Mouse (Mus musculus) hindbrain, embryonic 15.5 days (tissue): ENCODE measurements around the gene Isg15. TPM values are rescaled to one million over a fixed set of nuclear protein-coding genes. Genes with fewer than 3 reads are reported as not detected.
A peak's percentile ranks its signal among the peaks of the same experiment; 100 is the strongest.

ENCODE experiments used
- ATAC-seq: fragments of 200-750 bp; cut with Nextera tagmentation; 2 replicates; pipeline ENCODE4 v1.8.0; 2017; ENCODE audit warnings: low read depth, moderate number of reproducible peaks, moderate TSS enrichment; ENCODE audit not compliant: low FRiP score
- H3K27ac ChIP-seq: fragments of 300-500 bp; sonication (generic); replicated peaks from 2 replicates; pipeline ENCODE4 v1.5.1; 2015; ENCODE audit warnings: mild to moderate bottlenecking, inconsistent platforms
- H3K27me3 ChIP-seq: fragments of 300-500 bp; sonication (generic); 2 replicates; pipeline ENCODE4 v1.6.1; 2015; ENCODE audit warnings: control low read depth, inconsistent platforms
- H3K36me3 ChIP-seq: fragments of 300-500 bp; sonication (generic); 2 replicates; pipeline ENCODE4 v1.6.1; 2015; ENCODE audit warnings: control low read depth, inconsistent platforms
- H3K4me1 ChIP-seq: fragments of 300-500 bp; sonication (generic); replicated peaks from 2 replicates; pipeline ENCODE4 v1.6.1; 2015; ENCODE audit warnings: control low read depth, inconsistent platforms
- H3K4me2 ChIP-seq: fragments of 300-500 bp; sonication (generic); 2 replicates; pipeline ENCODE4 v1.6.1; 2015; ENCODE audit warnings: moderate library complexity, mild to moderate bottlenecking, inconsistent platforms
- H3K4me3 ChIP-seq: fragments of 300-500 bp; sonication (generic); 2 replicates; pipeline ENCODE4 v1.5.1; 2015; ENCODE audit warnings: mild to moderate bottlenecking, inconsistent platforms
- H3K9ac ChIP-seq: fragments of 300-500 bp; sonication (generic); 2 replicates; pipeline ENCODE4 v1.6.1; 2015; ENCODE audit warnings: inconsistent platforms
- H3K9me3 ChIP-seq: fragments of 300-500 bp; sonication (generic); 2 replicates; pipeline ENCODE4 v1.6.1; 2016; ENCODE audit warnings: control low read depth, inconsistent platforms
- WGBS: fragments of 180-500 bp; shearing (Covaris S2); methylation state at CpG from one replicate; pipeline ENCODE4 v1.1.7; 2015; 5-methylcytosine and 5-hydroxymethylcytosine counted together
- polyA plus RNA-seq: library from polyadenylated mRNA; unstranded; fragments of >200 nt; fragmentation: Nextera tagmentation; extraction: Ambion mirVana; gene quantifications from 2 replicates; pipeline ENCODE4 v1.2.1, GENCODE M21; 2015

Gene Isg15
- polyA plus RNA-seq, 1 experiment from 2014 or later, result 1.5 TPM

DNA sequence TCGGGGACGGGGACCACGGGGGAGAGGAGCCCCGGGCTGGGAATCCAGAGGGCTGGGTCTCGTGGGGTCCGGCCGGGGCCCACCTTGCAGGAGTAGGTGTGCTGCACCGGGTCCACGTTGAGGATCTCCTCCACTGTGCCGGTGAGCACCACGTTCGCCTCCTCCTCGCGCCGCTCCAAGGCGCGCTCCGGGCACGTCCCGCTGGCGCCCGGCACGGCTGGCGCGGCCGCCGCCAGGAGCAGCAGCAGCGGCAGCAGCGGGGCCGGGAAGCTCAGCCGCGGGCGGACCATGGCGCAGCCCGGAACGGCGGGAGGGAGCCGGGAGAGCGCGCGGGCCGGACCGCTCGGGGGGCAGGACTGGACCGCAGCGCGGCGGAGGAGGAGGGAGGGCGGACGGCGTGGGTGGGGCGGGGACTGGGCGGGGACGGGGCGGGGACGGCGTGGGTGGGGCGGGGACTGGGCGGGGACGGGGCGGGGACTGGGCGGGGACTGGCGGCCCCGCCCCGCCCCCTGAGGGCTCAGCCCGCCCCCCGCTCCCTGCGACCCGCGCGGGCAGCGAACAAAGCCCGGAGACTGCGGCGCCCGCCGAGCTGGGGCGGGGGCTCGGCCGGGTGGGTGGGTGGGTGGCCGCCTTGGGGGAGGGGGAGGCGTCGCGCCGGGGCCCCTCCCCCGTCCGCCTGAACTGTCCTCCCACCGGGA, 3.3 kb downstream of the Isg15 start, which contains the start of gene Agrn:
Gene Agrn (minus strand): TSS at position 358 of the 698 bp plus-strand sequence.
- Histone ChIP-seq H3K4me1 (peaks cover 47% of the 10 kb centered on the region), H3K9ac (peak within 1 kb of the TSS; percentile 85), H3K27me3 (no peaks in the 10 kb centered on the region), H3K9me3 (no peaks in the 10 kb centered on the region), H3K4me2 (peak within 1 kb of the TSS; percentile 80), H3K27ac (peak within 1 kb of the TSS; percentile 92), H3K36me3 (no peaks in the 10 kb centered on the region), H3K4me3 (peak within 1 kb of the TSS; percentile 55)
- peak; percentile 82 for ATAC-seq
- 0% methylated on average over 45 of the region's 88 CpGs for WGBS

DNA sequence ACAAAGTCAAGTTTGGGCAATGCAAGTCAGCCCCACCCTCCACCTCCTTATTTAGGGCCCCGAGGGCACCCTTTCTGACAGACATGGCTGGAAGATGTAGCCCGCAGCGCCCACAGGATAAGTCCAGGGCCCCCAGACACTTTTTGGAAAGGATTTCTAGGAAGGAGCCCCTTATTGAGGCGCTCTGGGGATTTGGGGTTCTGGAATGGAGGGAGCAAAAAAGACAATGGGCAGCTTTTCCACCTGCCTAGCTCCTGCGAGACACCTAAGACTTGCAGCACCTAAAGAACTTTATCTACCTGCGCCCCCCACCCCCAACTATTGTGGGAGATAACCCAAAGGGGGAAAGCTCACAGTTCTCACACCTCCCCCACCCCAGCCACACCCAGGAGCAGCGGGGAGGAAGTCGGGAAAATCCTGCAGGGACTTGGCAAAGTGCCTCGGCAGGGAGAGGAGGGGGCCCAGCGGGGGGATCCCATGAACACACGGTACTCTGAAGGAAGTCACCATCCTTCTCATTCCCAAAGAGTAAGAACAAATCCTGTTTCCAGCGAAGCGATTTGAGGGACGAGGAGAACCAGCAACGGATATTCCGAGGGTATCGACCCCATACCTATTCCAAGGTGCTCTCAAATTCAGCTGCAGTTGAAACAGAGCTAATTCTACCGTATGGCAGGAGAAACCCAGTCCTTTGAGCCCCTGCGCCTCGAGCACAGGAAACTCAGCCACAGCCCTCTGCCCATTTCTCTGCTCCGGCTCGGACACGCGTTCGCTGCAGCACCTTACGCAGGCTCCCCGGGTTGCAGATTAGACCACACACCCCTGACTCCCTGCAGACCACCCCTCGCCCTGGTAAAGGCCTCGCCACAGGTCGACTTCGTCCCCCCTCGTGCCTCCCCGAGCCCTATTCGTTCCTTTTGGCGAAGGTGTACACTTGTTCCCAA, 4.4 kb downstream of the Isg15 start:
- Histone ChIP-seq H3K9ac (peak overlapping the region; percentile 85), H3K27ac (peak overlapping the region; percentile 66), H3K27me3 (no peaks in the 10 kb centered on the region), H3K36me3 (0 out of 2 replicates have a peak, but pooled peaks cover 7% of the 10 kb centered on the region), H3K9me3 (no peaks in the 10 kb centered on the region), H3K4me3 (peak overlapping the region; percentile 55), H3K4me1 (peaks cover 58% of the 10 kb centered on the region), H3K4me2 (peak overlapping the region; percentile 80)
- 3% methylated on average over 35 of the region's 35 CpGs for WGBS
- ATAC-seq, result no peak

DNA sequence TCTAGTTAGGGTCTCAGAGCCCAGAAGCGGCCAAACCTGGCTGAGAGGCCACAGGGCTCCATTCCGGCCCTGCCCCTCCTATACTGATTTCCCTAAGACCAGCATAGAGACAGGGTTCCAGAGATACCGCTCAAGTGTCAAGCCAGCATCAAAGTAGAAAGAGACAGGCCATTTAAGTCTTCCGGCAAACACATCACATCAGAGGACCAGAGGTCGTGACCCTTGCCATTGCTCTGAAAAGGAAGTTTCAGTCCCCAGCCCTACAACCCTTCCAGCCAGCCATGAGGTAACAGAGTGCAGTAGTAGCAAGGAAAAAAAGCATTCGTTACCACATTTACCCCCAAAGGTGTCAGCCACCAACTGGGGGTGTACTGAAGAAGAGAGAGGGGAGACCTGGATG, 6.3 kb downstream of the Isg15 start:
- peaks cover 75% of the 10 kb centered on the region for H3K4me1 ChIP-seq

DNA sequence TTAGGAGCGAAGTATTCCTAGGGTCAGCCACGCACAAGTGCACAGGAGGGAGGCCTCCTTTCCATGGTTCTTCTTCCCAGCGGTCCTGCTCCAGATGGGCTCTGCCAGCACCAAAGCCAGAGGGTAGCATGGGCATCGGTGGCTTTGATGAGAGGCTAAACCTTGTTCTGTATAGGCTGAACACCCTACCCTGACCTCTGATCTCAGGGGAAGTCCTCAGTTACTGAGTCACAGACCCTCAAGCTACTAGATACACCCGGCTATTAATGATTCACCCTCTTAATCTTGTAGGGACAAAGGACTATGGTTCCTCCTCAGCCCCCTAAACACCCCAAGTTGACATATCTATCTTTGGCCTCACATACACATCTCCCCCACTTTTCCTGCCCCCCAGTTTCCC, 6.7 kb downstream of the Isg15 start:
- Histone ChIP-seq H3K4me2 (peak overlapping the region; percentile 80), H3K9ac (no peak overlapping the region), H3K27me3 (no peaks in the 10 kb centered on the region), H3K36me3 (0 out of 2 replicates have a peak, but pooled peaks cover 10% of the 10 kb centered on the region), H3K27ac (no peak overlapping the region), H3K4me1 (peaks cover 79% of the 10 kb centered on the region), H3K9me3 (no peaks in the 10 kb centered on the region), H3K4me3 (no peak overlapping the region)
- 51% methylated on average over 5 of the region's 5 CpGs for WGBS
- no peak for ATAC-seq

More for the DNA sequence above, 6.3 kb downstream of the Isg15 start:
- 0 out of 2 replicates have a peak, but pooled peaks cover 10% of the 10 kb centered on the region for H3K36me3 ChIP-seq
- peak overlapping the region; percentile 80 for H3K4me2 ChIP-seq
- 30% methylated on average over 6 of the region's 6 CpGs for WGBS
- no peak overlapping the region; the same call in 1 of the 2 replicates for H3K4me3 ChIP-seq
- H3K27ac ChIP-seq, result no peak overlapping the region
- H3K27me3 ChIP-seq, result no peaks in the 10 kb centered on the region
- ATAC-seq, result no peak
- H3K9ac ChIP-seq, result no peak overlapping the region
- no peaks in the 10 kb centered on the region for H3K9me3 ChIP-seq

DNA sequence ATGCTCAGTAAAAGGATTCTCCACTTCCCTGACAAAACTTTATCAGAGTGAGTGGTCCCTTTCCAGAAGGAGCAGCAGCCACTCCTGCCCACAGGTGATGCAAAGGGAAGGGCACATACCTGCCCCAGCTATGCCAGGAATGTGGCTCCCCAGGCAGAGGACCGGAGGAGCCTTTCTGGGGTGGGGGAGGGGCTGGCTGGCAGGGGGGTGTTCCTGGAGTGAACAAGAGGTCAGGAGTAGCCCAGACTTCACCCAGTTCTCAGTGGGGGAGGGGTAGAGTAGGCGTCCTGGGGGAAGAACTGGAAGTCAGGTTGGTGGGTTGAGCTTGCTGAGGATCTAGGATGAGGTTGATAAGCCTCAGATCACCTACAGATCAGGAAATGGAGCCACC, 7.4 kb downstream of the Isg15 start:
- Histone ChIP-seq H3K36me3 (0 out of 2 replicates have a peak, but pooled peaks cover 10% of the 10 kb centered on the region), H3K4me3 (no peak overlapping the region), H3K4me1 (peaks cover 84% of the 10 kb centered on the region), H3K27me3 (no peaks in the 10 kb centered on the region), H3K4me2 (no peak overlapping the region), H3K9ac (no peak overlapping the region), H3K9me3 (no peaks in the 10 kb centered on the region), H3K27ac (0 out of 2 replicates have a peak overlapping the region, but pooled peaks have one; percentile 53)
- no peak for ATAC-seq
- 26% methylated on average over 2 of the region's 2 CpGs for WGBS

DNA sequence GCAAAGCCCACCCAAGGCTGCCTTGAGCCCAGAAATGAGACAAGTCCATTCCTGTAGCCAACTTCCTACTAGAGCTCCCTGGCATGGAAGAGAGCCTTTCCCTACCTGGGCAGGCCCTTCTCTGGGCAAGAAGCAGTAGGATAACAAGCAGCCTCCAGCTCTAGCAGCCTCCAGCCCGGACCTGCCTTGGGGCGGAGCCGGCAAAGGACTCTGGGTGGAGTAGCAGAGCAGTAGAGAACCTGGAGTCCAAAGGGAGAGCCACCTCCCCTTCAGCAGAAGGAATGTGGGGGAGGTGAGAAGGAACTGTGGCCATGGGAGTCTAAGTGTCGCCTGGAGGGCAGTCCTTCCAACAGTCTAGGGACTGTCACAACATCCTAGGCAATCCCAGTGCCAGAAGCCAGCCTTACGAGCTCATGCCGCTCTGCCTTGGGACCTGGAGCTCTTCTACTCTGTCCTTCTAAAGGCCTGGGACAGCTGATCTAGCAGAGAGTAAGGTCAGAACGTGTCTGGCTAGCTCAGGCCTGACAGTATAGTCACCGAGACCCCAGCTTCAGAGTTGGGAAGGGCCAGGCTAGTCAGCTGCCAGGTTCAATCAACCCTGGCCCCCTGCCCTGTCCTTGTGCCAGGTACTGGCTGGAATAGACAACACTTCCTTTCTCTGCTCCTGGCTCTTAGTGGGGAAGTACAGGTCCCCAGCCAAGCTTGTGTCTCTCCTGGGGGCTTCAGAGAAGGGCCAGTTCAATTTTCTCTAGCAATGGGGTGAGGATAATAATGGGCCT, 8.0 kb downstream of the Isg15 start:
- 0 out of 2 replicates have a peak, but pooled peaks cover 10% of the 10 kb centered on the region for H3K36me3 ChIP-seq
- no peak overlapping the region for H3K4me3 ChIP-seq
- ATAC-seq, result no peak
- H3K27ac ChIP-seq, result peak overlapping the region; percentile 53
- 54% methylated on average over 8 of the region's 8 CpGs for WGBS
- no peaks in the 10 kb centered on the region for H3K27me3 ChIP-seq
- H3K9ac ChIP-seq, result no peak overlapping the region
- H3K4me1 ChIP-seq, result peaks cover 90% of the 10 kb centered on the region
- H3K4me2 ChIP-seq, result 0 out of 2 replicates have a peak overlapping the region, but pooled peaks have one; percentile 13
- H3K9me3 ChIP-seq, result no peaks in the 10 kb centered on the region

DNA sequence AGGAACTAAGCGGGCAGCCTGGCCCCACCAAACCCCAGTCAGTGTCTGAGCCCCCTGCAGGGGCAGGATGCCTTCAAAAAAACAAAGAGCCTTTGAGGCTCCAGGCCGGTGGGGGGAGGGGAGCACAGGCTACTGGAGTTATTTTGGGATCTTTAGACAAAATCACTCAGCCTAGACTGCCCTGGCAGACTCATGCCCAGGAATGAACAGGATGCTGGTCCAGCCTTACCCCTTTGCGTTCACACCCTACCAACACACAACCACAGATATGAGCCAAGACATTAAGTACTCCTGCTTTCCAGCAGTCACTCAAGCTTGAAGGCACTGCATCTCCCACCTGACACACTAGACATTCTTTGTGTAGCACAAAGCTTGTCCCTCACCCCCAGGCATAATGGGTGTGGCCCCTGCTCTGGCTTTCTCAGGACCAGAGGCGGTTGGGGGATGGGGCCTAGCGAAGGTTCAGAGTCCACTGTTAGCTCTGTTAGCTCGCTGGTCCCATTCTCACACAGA, 11.8 kb downstream of the Isg15 start:
- 10% methylated on average over 6 of the region's 6 CpGs for WGBS
- Histone ChIP-seq H3K27me3 (no peaks in the 10 kb centered on the region), H3K27ac (peak overlapping the region; percentile 61), H3K9me3 (no peaks in the 10 kb centered on the region), H3K4me2 (peak overlapping the region; percentile 17), H3K4me1 (peaks cover 98% of the 10 kb centered on the region), H3K4me3 (no peak overlapping the region), H3K9ac (no peak overlapping the region), H3K36me3 (0 out of 2 replicates have a peak, but pooled peaks cover 10% of the 10 kb centered on the region)
- ATAC-seq, result peak; percentile 27

DNA sequence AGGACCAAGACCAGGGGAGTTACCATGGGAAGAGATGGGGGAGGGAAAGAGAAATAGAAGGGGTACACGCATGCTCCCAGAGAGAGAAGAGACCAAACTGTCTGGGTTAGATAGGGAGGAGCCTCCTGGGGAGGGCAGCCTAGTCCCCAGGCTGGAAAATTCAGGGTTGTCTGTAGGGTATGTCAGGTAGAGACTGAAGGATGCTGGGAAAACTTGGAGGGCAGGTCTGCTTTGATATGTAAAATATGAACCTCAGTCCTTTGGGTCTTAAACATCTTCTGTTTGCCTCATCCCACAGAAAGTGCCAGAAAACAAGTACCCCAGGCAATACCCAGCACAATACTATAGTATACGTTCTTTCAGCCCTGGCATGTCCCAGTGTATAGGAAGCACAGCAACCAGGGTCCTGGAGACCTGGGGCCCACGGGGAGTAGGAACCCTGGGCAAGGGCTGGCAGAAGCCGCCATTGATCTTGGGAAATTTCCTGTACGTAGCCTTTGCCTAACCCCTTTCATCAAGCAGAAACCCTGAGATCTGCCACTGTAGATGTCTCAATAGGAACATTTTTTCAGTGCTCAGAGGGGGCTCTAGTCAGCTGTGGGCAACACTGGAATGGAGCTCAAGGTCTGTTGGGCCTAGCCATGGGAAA, 12.3 kb downstream of the Isg15 start:
- Histone ChIP-seq H3K36me3 (0 out of 2 replicates have a peak, but pooled peaks cover 10% of the 10 kb centered on the region), H3K27me3 (no peaks in the 10 kb centered on the region), H3K9ac (no peak overlapping the region), H3K27ac (peak overlapping the region; percentile 61), H3K4me2 (peak overlapping the region; percentile 17), H3K4me3 (no peak overlapping the region), H3K9me3 (no peaks in the 10 kb centered on the region), H3K4me1 (peaks cover 98% of the 10 kb centered on the region)
- no peak; the same call in 1 of the 2 replicates for ATAC-seq
- 25% methylated on average over 5 of the region's 5 CpGs for WGBS

DNA sequence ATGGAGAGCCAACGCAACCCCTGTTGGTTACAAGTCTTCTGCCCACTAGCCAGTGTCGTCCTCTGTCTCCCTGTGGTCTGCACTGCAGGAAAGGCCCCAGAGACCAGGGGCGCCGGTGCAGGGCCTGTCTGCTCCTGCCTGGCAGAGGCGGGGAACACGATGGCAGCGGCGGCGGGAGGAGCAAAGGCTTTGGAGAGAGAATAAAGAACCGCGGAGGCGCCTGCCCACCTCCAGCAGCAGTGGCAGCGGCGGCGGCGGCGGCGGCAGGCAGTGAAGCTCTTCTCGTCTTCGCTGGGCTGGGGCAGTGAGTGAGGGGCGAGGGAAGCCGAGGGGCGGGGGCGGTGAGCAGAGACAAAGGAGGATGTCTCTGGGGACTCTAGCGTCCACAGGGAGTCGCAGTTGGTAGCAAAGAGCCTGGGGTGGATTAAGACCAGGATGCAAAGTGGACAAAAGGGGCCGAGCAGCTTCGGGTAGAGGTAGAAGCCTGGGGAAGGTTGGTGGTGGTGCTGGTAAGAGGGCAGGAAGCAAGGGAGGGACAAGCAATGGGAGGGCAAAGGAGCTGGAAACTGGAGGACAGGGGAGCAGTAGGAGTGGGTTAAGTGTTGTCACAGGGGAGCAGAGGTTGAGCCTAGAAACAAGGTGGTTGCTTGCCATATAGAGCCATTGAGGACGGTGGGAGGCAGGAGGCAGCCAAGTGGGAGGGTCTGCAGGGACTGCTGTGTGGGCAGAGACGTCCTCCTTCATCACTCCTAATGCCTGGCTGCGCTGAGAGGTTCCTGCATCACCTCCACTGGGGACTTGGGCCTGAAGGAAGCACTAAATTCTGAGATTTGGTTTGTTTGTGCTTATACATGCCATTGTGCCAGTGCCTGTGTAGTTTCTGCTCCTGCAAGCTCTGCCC, 14.4 kb downstream of the Isg15 start:
- peak; percentile 45 for ATAC-seq
- Histone ChIP-seq H3K4me1 (peaks cover 98% of the 10 kb centered on the region), H3K9me3 (no peaks in the 10 kb centered on the region), H3K27ac (peak overlapping the region; percentile 91), H3K9ac (peak overlapping the region; percentile 72), H3K27me3 (no peaks in the 10 kb centered on the region), H3K4me2 (peak overlapping the region; percentile 80), H3K4me3 (peak overlapping the region; percentile 53), H3K36me3 (0 out of 2 replicates have a peak, but pooled peaks cover 3% of the 10 kb centered on the region)
- 3% methylated on average over 31 of the region's 31 CpGs for WGBS

DNA sequence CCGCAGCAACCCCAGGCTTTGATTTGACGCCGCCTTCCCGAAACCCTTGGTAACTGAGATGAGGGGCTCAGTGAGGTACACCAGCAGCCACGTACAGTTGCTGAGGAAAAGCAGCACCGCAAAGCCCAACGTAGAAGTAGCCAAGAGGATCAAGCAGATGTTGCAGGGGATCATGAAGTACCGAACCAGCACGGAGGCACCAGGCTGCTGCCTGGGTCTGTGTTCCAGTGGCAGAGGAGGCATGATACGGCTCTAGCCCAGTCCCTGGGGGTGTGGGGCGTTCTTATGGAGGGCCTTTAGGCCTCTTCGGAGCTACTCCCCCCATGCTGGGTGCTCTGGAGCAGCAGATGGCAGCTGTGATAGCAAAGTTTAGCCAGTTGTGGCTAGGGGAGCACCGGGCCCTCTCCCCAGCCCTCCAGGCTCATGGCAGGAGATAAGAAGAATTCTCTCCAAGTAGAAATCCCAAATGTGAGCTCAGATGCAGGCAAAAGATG, 15.1 kb downstream of the Isg15 start:
- Histone ChIP-seq H3K4me3 (peak overlapping the region; percentile 53), H3K9ac (peak overlapping the region; percentile 72), H3K27me3 (no peaks in the 10 kb centered on the region), H3K36me3 (no peaks in the 10 kb centered on the region), H3K9me3 (no peaks in the 10 kb centered on the region), H3K4me1 (peaks cover 99% of the 10 kb centered on the region), H3K27ac (peak overlapping the region; percentile 91), H3K4me2 (peak overlapping the region; percentile 80)
- WGBS, result 37% methylated on average over 13 of the region's 13 CpGs
- peak; percentile 20 for ATAC-seq
